Mouse (Mus musculus) layer of hippocampus, adult 9-10 months (tissue): Measurements from ENCODE around the gene Fam57b.

Source experiments
- DNase-seq: peaks from one replicate; pipeline ENCODE4 v3.0.0; 2022; ENCODE audit warnings: low spot score

Fam57b gene

GRCm38 (mm10) chr7:126797411-126798126 is at the start of gene Fam57b:
Gene Fam57b (plus strand): TSS chr7:126797668.
- DNase-seq = no peak

- DNase-seq = no peak
Measured at GRCm38 (mm10) chr7:126748824-126749223, 48.6 kb upstream of the Fam57b start.

GRCm38 (mm10) chr7:126749582-126750343 is 47.7 kb upstream of the Fam57b start:
- no peak for DNase-seq

- no peak for DNase-seq
Measured at GRCm38 (mm10) chr7:126754866-126755265, 42.6 kb upstream of the Fam57b start.

- no peak for DNase-seq
Measured at GRCm38 (mm10) chr7:126758539-126758938, 38.9 kb upstream of the Fam57b start.

- DNase-seq = peak; percentile 88
Measured at GRCm38 (mm10) chr7:126759050-126759671, 38.3 kb upstream of the Fam57b start, which contains the start of gene Mapk3. Gene Mapk3 (plus strand): TSS chr7:126759601.

GRCm38 (mm10) chr7:126759672-126760390 is 37.6 kb upstream of the Fam57b start:
- no peak for DNase-seq

GRCm38 (mm10) chr7:126760391-126760802 is 37.1 kb upstream of the Fam57b start:
- DNase-seq = no peak

GRCm38 (mm10) chr7:126760956-126761355 is 36.5 kb upstream of the Fam57b start:
- no peak for DNase-seq

- DNase-seq = no peak
Measured at GRCm38 (mm10) chr7:126761529-126762067, 35.9 kb upstream of the Fam57b start.

- DNase-seq = no peak
Measured at GRCm38 (mm10) chr7:126762471-126763008, 34.9 kb upstream of the Fam57b start.

GRCm38 (mm10) chr7:126765540-126765939 is 31.9 kb upstream of the Fam57b start:
- no peak for DNase-seq

- no peak for DNase-seq
Measured at GRCm38 (mm10) chr7:126766201-126766600, 31.3 kb upstream of the Fam57b start, which contains the start of gene Gdpd3. Gene Gdpd3 (plus strand): TSS chr7:126766334.

- DNase-seq = no peak
Measured at GRCm38 (mm10) chr7:126767001-126767400, 30.5 kb upstream of the Fam57b start.

GRCm38 (mm10) chr7:126770784-126771183 is 26.7 kb upstream of the Fam57b start:
- no peak for DNase-seq

- no peak for DNase-seq
Measured at GRCm38 (mm10) chr7:126773351-126773750, 24.1 kb upstream of the Fam57b start.

GRCm38 (mm10) chr7:126774463-126774862 is 23.0 kb upstream of the Fam57b start:
- no peak for DNase-seq

GRCm38 (mm10) chr7:126775185-126775977 is 22.1 kb upstream of the Fam57b start:
- DNase-seq = no peak

- DNase-seq = no peak
Measured at GRCm38 (mm10) chr7:126775978-126776234, 21.6 kb upstream of the Fam57b start.

GRCm38 (mm10) chr7:126776598-126777057 is 20.8 kb upstream of the Fam57b start, which contains the start of gene Ypel3:
Gene Ypel3 (plus strand): TSS chr7:126776955.
- DNase-seq = no peak

- DNase-seq = no peak
Measured at GRCm38 (mm10) chr7:126777476-126777875, 20.0 kb upstream of the Fam57b start.
